Mouse (Mus musculus): Measurements from ENCODE around the gene S100pbp. TPM values are rescaled to one million over a fixed set of nuclear protein-coding genes. Genes with fewer than 3 reads are reported as not detected.
A peak's percentile ranks its signal among the peaks of the same experiment; 100 is the strongest.

Gene S100pbp
- total and polyA plus RNA-seq, 2 experiments from 2014 or later = 15.6 to 52.2 TPM

DNA sequence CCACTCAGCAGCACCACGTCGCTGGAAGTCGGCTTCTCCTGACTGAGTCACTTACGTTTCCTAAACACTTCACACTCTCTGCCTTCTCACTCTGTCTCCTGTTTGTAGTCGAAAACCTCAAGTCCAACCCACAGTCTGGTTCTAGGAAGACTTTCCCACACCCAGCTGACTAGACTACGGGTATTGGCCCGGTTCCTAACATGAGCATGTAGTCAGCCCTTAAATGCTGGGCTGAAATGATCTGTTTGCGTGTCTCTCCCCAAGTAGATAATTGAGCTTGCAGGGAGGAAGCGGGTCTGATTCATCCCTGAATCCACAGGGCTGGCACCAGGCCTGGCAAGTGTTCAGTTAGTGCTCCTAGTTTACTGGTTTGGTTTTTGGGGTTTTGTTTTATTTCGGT lies 15.1 kb upstream of the S100pbp start:
- DNase-seq (no peak), ATAC-seq (no peak)
- no peak overlapping the region for H3K9ac ChIP-seq
- H3K4me1 ChIP-seq (ENCODE audit: insufficient read depth) = no peaks in the 10 kb centered on the region
- 84% methylated on average over 10 of the region's 10 CpGs for WGBS
- peaks cover 76% of the 10 kb centered on the region for H3K36me3 ChIP-seq (ENCODE audit: insufficient read depth)
- H3K4me3 ChIP-seq (ENCODE audit: low read depth, low read length) = no peak overlapping the region
- H3K27me3 ChIP-seq (ENCODE audit: insufficient read depth, low read length) = no peaks in the 10 kb centered on the region
- H3K4me2 ChIP-seq (ENCODE audit: low read depth) = no peak overlapping the region
- H3K27ac ChIP-seq (ENCODE audit: low read depth, low read length) = no peak overlapping the region
- TF ChIP-seq CTCF (IDR thresholded peaks at IDR 0.05; ENCODE audit: low read depth) = no peak
- no peaks in the 10 kb centered on the region for H3K9me3 ChIP-seq (ENCODE audit: low read length)

DNA sequence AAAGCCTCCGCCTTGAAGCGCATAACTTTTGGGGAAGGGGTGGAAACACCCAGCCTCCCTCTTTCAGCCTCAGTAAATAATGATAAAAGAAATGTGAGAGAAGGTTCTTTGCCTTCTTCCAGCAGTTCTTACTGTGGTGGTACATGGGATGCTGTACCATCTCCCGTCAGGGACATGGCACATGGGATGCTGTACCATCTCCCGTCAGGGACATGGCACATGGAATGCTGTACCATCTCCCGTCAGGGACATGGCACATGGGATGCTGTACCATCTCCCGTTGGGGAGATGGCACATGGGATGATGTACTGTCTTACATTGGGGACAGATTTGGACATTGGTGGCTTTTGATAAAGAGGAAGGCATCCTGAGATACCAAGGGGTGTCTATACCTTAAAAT lies 8.0 kb upstream of the S100pbp start:
- Histone ChIP-seq H3K4me3 (ENCODE audit: low read depth, low read length) (no peak overlapping the region), H3K27me3 (ENCODE audit: insufficient read depth, low read length) (no peaks in the 10 kb centered on the region), H3K9me3 (ENCODE audit: low read length) (no peaks in the 10 kb centered on the region), H3K9ac (no peak overlapping the region), H3K27ac (ENCODE audit: low read depth, low read length) (no peak overlapping the region), H3K36me3 (ENCODE audit: insufficient read depth) (peaks cover 62% of the 10 kb centered on the region), H3K4me2 (ENCODE audit: low read depth) (no peak overlapping the region), H3K4me1 (ENCODE audit: insufficient read depth) (no peaks in the 10 kb centered on the region)
- 98% methylated on average over 6 of the region's 6 CpGs for WGBS
- TF ChIP-seq CTCF (IDR thresholded peaks at IDR 0.05; ENCODE audit: low read depth) = no peak
- ATAC-seq (no peak), DNase-seq (no peak)

DNA sequence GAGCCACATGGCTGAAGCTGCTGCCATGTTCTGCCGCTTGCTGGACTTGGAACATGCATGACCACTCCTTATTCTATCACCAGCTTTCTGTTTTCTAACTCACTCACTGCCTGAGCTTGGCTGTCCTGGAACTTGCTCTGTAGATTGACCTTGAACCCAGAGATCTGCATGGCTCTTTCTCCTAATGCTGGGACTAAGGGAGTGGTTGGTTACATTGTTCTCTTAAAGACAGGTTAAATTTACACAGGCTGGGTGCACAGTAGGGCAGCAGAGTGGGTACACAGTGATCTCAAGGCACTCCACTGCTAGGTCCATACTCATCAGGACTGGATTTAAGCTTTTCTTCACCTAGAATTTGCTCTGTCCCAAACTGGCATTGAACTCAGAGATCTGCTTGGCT lies 4.8 kb upstream of the S100pbp start:
- H3K27ac ChIP-seq (ENCODE audit: low read depth, low read length) = no peak overlapping the region
- 85% methylated on average over 1 of the region's 1 CpGs for WGBS
- no peak for DNase-seq
- H3K27me3 ChIP-seq (ENCODE audit: insufficient read depth, low read length) = no peaks in the 10 kb centered on the region
- H3K36me3 ChIP-seq (ENCODE audit: insufficient read depth) = peaks cover 45% of the 10 kb centered on the region
- no peaks in the 10 kb centered on the region for H3K9me3 ChIP-seq (ENCODE audit: low read length)
- H3K9ac ChIP-seq = no peak overlapping the region
- H3K4me3 ChIP-seq (ENCODE audit: low read depth, low read length) = no peak overlapping the region
- no peak overlapping the region for H3K4me2 ChIP-seq (ENCODE audit: low read depth)
- no peak for TF ChIP-seq CTCF (IDR thresholded peaks at IDR 0.05; ENCODE audit: low read depth)
- ATAC-seq = no peak
- peaks cover 8% of the 10 kb centered on the region for H3K4me1 ChIP-seq (ENCODE audit: insufficient read depth)

DNA sequence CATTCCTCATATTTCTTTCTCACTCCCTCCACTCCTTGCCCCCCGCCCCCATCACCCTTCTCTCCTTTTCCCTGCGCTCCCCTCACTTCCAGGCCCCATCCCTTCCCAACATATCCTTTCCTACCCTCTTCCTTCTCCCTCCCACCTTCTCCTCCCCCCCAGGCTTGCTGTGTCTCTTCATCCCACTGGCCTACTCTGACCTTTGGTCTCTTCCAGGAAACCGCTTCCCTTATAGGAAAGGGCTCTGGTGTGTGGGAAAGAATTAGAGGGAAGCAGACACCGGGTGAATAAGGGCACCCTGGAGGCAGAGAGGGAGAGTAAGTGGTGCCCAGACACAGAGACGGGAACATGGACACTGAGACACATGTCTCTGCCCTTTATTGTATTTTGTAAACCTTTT lies 2.2 kb upstream of the S100pbp start:
- no peak for TF ChIP-seq CTCF (IDR thresholded peaks at IDR 0.05; ENCODE audit: low read depth)
- Histone ChIP-seq H3K4me1 (ENCODE audit: insufficient read depth) (peaks cover 15% of the 10 kb centered on the region), H3K4me3 (ENCODE audit: low read depth, low read length) (no peak overlapping the region), H3K4me2 (ENCODE audit: low read depth) (no peak overlapping the region), H3K27ac (ENCODE audit: low read depth, low read length) (no peak overlapping the region), H3K9ac (no peak overlapping the region), H3K27me3 (ENCODE audit: insufficient read depth, low read length) (no peaks in the 10 kb centered on the region), H3K9me3 (ENCODE audit: low read length) (no peaks in the 10 kb centered on the region), H3K36me3 (ENCODE audit: insufficient read depth) (peaks cover 26% of the 10 kb centered on the region)
- ATAC-seq = no peak
- WGBS = 82% methylated on average over 5 of the region's 5 CpGs
- DNase-seq = no peak

DNA sequence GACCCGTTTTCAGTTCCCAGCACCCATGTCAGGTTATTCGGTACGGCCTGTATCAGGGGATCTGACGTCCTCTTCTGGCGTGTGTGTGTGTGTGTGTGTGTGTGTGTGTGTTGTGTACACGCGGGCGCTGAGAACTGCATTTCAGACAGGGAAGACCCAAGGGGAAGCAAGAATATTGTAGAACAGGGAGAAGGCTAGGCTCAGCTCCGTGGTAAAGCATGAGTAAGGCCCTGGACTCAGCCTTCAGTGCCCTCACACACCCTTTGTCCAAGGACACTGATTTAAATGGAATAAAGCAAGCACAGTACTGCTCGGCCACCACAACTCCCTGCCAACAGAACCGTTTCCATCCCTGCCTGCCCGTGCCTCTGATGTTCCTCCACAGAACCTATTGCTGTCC lies 1.0 kb upstream of the S100pbp start:
- peaks cover 15% of the 10 kb centered on the region for H3K4me1 ChIP-seq (ENCODE audit: insufficient read depth)

DNA sequence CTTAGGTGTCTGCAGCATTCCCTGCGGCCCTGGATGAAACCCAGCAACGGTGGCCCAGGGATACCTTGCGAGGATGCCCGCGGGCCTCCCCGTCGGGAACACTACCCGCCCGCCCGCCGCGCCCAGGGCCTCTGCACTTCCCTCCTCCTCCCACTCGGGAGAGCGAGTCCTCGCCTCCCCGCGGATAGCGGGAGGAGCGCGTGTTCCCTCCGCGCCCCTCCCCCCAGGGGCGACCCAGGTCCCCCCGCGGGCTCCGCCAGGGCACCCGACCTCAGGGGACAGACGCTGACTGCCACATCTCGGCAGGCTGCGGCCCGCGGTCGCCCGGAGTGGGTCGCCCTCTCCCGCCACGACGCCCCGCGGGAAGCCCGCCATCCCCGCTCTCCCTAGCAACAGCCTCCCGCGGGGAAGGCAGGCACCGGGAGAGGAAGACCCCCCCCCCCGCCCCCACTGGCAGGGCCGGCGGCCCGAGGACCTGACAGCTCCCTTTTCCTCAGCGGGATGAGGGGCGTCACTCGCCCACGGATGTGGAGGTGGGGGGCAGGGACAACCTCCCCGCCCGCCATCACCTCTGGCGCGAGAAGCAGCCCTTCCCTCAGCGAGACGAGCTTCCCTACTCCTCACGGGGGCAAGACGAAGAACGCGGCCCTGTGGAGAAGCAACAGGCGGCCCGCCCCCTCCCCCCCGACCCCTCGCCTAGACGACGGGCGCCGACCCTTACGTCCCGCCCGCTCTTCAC lies 555 bp downstream of the S100pbp start:
- H3K27ac ChIP-seq (ENCODE audit: low read depth, low read length) = peak overlapping the region; percentile 86
- H3K4me3 ChIP-seq (ENCODE audit: low read depth, low read length) = peak overlapping the region; percentile 91
- WGBS = under 1% methylated on average over 55 of the region's 74 CpGs
- peaks cover 15% of the 10 kb centered on the region for H3K4me1 ChIP-seq (ENCODE audit: insufficient read depth)
- no peak; the same call in 1 of the 2 replicates for TF ChIP-seq CTCF (IDR thresholded peaks at IDR 0.05; ENCODE audit: low read depth)
- H3K4me2 ChIP-seq (ENCODE audit: low read depth) = peak overlapping the region; percentile 72
- peaks cover 7% of the 10 kb centered on the region; the same call in 1 of the 2 replicates for H3K36me3 ChIP-seq (ENCODE audit: insufficient read depth)
- H3K9me3 ChIP-seq (ENCODE audit: low read length) = no peaks in the 10 kb centered on the region
- ATAC-seq (peak; percentile 68), DNase-seq (peak; percentile 70)
- H3K27me3 ChIP-seq (ENCODE audit: insufficient read depth, low read length) = no peaks in the 10 kb centered on the region
- H3K9ac ChIP-seq = peak overlapping the region; percentile 81

More for the DNA sequence above, 1.0 kb upstream of the S100pbp start:
- Histone ChIP-seq H3K9ac (peak overlapping the region; percentile 81), H3K27me3 (ENCODE audit: insufficient read depth, low read length) (no peaks in the 10 kb centered on the region), H3K9me3 (ENCODE audit: low read length) (no peaks in the 10 kb centered on the region), H3K4me2 (ENCODE audit: low read depth) (peak overlapping the region; percentile 76), H3K4me3 (ENCODE audit: low read depth, low read length) (peak overlapping the region; percentile 91), H3K27ac (ENCODE audit: low read depth, low read length) (peak overlapping the region; percentile 86), H3K36me3 (ENCODE audit: insufficient read depth) (peaks cover 15% of the 10 kb centered on the region)
- ATAC-seq = no peak
- TF ChIP-seq CTCF (IDR thresholded peaks at IDR 0.05; ENCODE audit: low read depth) = no peak
- no peak for DNase-seq
- 5% methylated on average over 12 of the region's 12 CpGs for WGBS

DNA sequence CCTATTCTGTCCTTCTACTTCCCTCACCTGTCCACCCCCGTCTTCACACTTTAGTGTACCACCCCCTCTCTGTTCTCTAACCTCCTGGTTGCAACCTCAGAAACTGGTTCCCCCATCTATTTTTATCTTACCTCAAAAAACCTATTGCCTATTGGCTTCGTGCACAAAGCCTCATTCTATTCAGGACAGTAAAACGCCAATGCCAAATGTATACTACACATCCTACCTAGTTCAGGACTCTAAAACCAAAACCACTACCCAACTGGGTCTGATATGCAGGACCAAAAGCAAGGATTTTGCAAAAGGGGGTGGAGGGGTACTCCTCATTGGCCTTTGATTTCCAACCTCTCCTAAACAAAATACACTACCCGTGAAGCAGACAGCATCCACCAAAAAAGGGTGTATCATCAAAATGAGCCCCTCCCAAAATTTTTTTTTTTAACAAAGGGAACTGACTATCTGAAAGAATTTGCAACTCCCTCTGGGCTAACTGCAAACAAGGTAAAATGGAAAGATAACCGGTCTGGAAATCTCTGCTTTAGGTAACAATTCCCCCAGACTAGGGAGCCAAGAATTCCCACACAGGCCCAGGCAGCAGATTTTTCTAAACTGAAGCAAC lies 1.4 kb downstream of the S100pbp start:
- Histone ChIP-seq H3K4me1 (ENCODE audit: insufficient read depth) (peaks cover 15% of the 10 kb centered on the region), H3K27me3 (ENCODE audit: insufficient read depth, low read length) (no peaks in the 10 kb centered on the region), H3K9ac (peak overlapping the region; percentile 81), H3K4me3 (ENCODE audit: low read depth, low read length) (peak overlapping the region; percentile 91), H3K27ac (ENCODE audit: low read depth, low read length) (peak overlapping the region; percentile 86; the same call in 1 of the 2 replicates), H3K9me3 (ENCODE audit: low read length) (no peaks in the 10 kb centered on the region), H3K36me3 (ENCODE audit: insufficient read depth) (0 out of 2 replicates have a peak, but pooled peaks cover 4% of the 10 kb centered on the region), H3K4me2 (ENCODE audit: low read depth) (peak overlapping the region; percentile 72)
- WGBS = 35% methylated on average over 5 of the region's 5 CpGs
- no peak for TF ChIP-seq CTCF (IDR thresholded peaks at IDR 0.05; ENCODE audit: low read depth)
- no peak for DNase-seq
- ATAC-seq = no peak

Measured in forebrain, postnatal 0 days (tissue).